Mouse (Mus musculus): Measurements from ENCODE around the gene Gabrg3. TPM values are rescaled to one million over a fixed set of nuclear protein-coding genes. Genes with fewer than 3 reads are reported as not detected.

Gene Gabrg3
- 0.36 and 0.47 TPM in 2 replicates for polyA plus RNA-seq (2016; fragmentation: Nextera tagmentation; extraction: Ambion mirVana)

DNA sequence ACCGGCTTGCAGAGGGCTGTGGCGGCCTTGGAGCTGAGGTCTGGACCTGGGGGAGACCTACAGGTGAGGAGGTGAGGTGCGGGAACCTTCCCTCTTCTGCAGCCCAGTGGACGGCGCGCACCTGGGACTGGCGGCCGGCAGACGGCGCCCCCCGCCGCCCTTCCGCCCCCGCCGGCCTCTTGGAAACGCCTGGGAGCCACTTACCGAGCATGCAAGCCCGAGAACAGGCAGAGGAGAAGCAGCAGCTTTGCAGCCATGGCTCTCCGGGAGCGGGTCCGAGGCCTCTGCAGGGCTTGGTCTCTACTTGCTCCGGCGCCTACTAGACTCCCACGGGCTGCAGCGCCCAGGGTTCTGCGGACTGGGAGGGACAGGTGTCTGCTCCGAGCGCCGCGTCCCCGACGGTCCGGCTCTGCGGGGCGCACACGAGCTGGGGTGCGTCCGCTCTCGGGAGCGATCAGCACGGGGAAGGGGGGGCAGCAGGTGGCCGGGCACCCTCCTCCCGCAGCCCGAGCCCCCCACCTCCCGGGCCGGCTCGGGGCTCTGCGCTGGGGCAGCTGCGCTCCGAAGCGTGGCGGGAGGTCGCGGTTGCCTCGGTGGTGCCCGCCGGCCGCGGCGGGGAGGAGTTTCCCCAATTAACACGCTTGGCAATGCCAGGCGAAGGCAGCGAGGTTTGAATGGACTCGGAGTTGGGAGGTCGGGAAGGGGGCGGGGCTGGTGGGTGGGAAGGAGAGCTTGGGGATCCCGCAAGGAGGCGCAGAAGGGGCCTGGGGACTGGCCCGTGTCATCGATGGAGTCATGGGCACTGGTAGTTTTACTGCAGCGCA lies at the start of gene Gabrg3:
TSS of gene Gabrg3 (minus strand) at position 672 of the 824 bp plus-strand sequence.
- under 1% methylated on average over 55 of the region's 71 CpGs for WGBS
- Histone ChIP-seq H3K9me3 (no peaks in the 10 kb centered on the region), H3K36me3 (no peaks in the 10 kb centered on the region), H3K9ac (replicated peaks) (peak within 1 kb of the TSS; percentile 65), H3K4me3 (peak within 1 kb of the TSS; percentile 69), H3K4me2 (replicated peaks) (peak within 1 kb of the TSS; percentile 98), H3K4me1 (peaks cover 10% of the 10 kb centered on the region; the same call in 1 of the 2 replicates), H3K27me3 (peaks cover 35% of the 10 kb centered on the region), H3K27ac (replicated peaks) (no peak within 1 kb of the TSS)
- ATAC-seq (ENCODE audit: low FRiP score, low read depth) = peak; percentile 81

DNA sequence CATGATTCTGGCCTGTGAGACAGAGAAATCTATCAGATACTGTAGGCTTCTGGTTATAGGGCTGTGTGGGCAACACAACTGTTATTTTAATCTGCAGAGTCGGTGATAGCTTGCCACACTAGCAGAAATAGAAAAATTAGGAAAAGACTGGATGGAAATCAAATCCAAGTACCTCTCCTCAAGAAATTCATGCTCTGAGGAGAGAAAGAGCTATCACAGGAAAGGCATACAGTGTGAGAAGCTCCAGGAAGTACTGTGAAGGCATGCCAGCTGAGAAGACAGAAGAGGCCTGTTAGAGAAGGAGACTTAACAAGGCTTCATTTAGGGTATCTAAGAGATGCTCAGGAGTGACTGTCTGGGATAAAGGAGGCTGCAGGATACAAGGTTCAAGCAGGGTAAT lies 35.7 kb upstream of the Gabrg3 start:
- Histone ChIP-seq H3K27ac (replicated peaks) (no peak overlapping the region), H3K27me3 (no peaks in the 10 kb centered on the region), H3K9me3 (no peaks in the 10 kb centered on the region), H3K9ac (replicated peaks) (no peak overlapping the region), H3K4me1 (no peaks in the 10 kb centered on the region), H3K4me2 (replicated peaks) (no peak overlapping the region), H3K4me3 (no peak overlapping the region), H3K36me3 (no peaks in the 10 kb centered on the region)
- ATAC-seq (ENCODE audit: low FRiP score, low read depth) = no peak
- 86% methylated on average over 1 of the region's 1 CpGs for WGBS

DNA sequence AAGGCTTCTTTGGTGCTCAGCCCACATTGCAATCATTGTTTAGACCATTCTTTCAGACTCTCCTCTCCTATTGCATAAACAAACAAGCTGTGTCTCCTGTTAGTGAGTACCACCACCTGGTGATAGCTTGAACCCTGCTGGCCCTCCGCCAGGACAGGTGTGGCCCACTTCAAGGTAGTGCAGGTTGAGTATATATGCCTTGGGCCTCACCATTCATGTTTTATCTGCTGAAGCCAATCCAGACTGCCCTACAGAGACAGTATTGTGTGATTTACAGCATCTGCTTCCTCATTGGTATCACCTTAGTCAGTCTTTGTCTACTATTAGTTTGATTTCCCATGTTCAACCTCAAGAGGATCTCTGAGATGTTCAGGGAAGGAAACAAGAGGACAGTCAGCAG lies 34.1 kb upstream of the Gabrg3 start:
- H3K9me3 ChIP-seq = no peaks in the 10 kb centered on the region
- H3K36me3 ChIP-seq = no peaks in the 10 kb centered on the region
- no peak overlapping the region for H3K4me2 ChIP-seq (replicated peaks)
- H3K4me1 ChIP-seq = no peaks in the 10 kb centered on the region
- H3K9ac ChIP-seq (replicated peaks) = no peak overlapping the region
- H3K27ac ChIP-seq (replicated peaks) = no peak overlapping the region
- no peak for ATAC-seq (ENCODE audit: low FRiP score, low read depth)
- WGBS = 94% methylated on average over 1 of the region's 1 CpGs
- no peaks in the 10 kb centered on the region for H3K27me3 ChIP-seq
- H3K4me3 ChIP-seq = no peak overlapping the region

DNA sequence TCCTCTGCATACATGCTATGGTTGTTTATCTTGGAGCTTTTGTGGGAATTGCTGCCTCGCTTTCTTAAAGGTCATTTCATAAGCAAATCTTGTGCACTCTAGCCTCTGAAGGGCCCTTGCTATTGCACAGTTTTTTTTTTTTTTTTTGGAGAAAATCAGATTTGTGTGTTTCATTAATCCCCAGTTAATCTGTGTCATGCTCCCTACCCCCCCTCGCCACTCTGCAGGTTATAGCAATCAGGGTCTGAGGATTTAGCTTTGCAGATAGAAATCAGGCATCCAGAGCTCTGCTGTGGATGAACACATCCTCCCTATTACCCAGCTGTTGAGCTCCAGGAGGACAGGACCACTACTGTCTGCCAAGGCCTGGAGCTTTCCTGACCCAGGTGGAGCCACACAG lies 32.4 kb upstream of the Gabrg3 start, which contains the start of gene Gabrb3:
TSS of gene Gabrb3 (plus strand) at position 301 of the 400 bp plus-strand sequence.
- Histone ChIP-seq H3K9ac (replicated peaks) (no peak within 1 kb of the TSS), H3K36me3 (no peaks in the 10 kb centered on the region), H3K27me3 (no peaks in the 10 kb centered on the region), H3K4me2 (replicated peaks) (no peak within 1 kb of the TSS), H3K4me3 (no peak within 1 kb of the TSS), H3K27ac (replicated peaks) (no peak within 1 kb of the TSS), H3K9me3 (no peaks in the 10 kb centered on the region), H3K4me1 (no peaks in the 10 kb centered on the region)
- WGBS = 62% methylated on average over 2 of the region's 2 CpGs
- ATAC-seq (ENCODE audit: low FRiP score, low read depth) = no peak

DNA sequence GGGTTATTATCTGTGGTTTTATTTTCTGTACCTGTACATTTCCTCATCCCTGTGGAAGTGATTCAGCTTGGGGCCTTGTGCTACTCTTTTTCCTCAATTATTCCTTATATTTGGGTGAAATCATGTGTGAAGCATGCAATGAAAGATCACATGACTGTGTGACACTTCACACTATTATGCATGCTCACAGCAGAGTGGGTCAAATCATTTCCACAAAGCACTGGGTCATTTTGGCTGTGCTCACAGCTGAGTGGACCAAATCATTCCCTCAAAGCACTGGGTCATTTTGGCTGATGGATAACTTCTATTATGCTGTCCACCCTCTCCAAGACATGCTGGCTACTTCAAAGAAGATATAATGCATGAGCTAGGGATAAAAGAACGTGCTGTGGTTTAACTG lies 25.9 kb upstream of the Gabrg3 start:
- Histone ChIP-seq H3K27me3 (no peaks in the 10 kb centered on the region), H3K4me2 (replicated peaks) (no peak overlapping the region), H3K36me3 (no peaks in the 10 kb centered on the region), H3K9ac (replicated peaks) (no peak overlapping the region), H3K4me1 (no peaks in the 10 kb centered on the region), H3K9me3 (no peaks in the 10 kb centered on the region), H3K27ac (replicated peaks) (no peak overlapping the region), H3K4me3 (no peak overlapping the region)
- no peak for ATAC-seq (ENCODE audit: low FRiP score, low read depth)
- 38% methylated on average over 1 of the region's 1 CpGs for WGBS

DNA sequence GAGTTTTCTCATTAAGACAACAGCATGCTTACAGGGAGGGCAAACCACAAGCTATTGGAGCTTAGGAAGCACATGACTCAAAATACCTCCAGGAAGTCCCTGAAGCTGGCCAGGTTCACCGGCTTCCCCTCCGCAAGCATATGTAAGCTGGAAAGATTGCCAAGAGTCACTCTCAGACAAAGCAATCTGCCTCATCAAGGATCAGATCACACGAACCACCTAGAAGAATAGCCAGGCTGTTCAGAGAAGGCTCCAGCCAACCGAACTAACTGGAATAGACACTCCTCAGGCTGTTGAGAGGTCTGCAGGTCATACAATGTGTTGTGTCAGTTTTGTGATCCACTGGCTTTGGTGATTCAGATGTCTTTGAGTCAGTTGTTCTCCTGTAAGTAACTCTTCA lies 24.2 kb upstream of the Gabrg3 start:
- 88% methylated on average over 4 of the region's 4 CpGs for WGBS

DNA sequence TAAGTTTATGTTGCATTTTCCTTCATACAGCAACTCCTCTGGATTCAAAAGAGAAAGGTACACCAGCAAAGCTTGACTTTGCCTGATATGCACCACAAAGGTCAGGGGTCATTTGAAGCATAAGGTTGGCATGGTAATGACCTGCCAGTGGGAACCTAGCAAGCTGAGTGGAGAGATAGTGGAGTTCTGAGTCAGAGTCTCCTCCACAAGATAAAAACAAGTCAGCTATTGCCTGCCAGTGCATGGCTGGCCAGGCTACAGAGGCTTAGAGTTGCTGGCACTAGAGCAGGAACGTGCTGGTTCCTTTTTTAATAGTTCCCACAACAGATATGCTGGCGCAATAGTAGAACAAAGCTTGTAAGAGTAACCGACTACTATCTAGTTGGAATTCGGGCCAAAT lies 6.6 kb upstream of the Gabrg3 start:
- Histone ChIP-seq H3K36me3 (no peaks in the 10 kb centered on the region), H3K27me3 (no peaks in the 10 kb centered on the region), H3K4me1 (0 out of 2 replicates have a peak, but pooled peaks cover 2% of the 10 kb centered on the region), H3K4me3 (no peak overlapping the region), H3K27ac (replicated peaks) (no peak overlapping the region), H3K9ac (replicated peaks) (no peak overlapping the region), H3K9me3 (no peaks in the 10 kb centered on the region), H3K4me2 (replicated peaks) (no peak overlapping the region)
- 91% methylated on average over 4 of the region's 4 CpGs for WGBS
- ATAC-seq (ENCODE audit: low FRiP score, low read depth) = no peak

More for the DNA sequence above, 24.2 kb upstream of the Gabrg3 start:
- H3K36me3 ChIP-seq = no peaks in the 10 kb centered on the region
- no peak for ATAC-seq (ENCODE audit: low FRiP score, low read depth)
- no peak overlapping the region for H3K4me3 ChIP-seq
- H3K4me1 ChIP-seq = no peaks in the 10 kb centered on the region
- H3K27ac ChIP-seq (replicated peaks) = no peak overlapping the region
- H3K9me3 ChIP-seq = no peaks in the 10 kb centered on the region
- no peaks in the 10 kb centered on the region for H3K27me3 ChIP-seq
- no peak overlapping the region for H3K4me2 ChIP-seq (replicated peaks)
- no peak overlapping the region for H3K9ac ChIP-seq (replicated peaks)

DNA sequence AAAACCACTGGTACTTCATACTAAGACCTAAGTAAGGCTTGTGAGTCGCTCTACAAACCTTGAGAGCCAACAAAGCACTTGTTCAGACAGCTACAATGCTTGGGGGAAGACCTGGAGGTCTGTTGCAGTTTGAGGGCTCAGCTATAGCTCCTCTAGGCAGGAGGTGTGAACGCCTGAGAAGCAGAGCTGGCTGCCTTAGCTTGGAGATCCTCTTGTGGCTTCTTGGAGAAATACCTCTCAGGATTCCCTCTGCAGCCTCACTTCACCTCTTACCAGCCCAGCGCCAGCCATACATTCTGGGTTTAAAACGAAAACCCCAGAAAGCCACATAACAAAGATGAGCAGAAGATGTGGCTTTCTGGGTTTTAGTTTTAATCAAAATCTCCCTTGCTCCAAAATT lies 3.1 kb upstream of the Gabrg3 start:
- WGBS = 46% methylated on average over 4 of the region's 4 CpGs
- Histone ChIP-seq H3K9me3 (no peaks in the 10 kb centered on the region), H3K4me2 (replicated peaks) (no peak overlapping the region), H3K9ac (replicated peaks) (no peak overlapping the region), H3K4me1 (peaks cover 10% of the 10 kb centered on the region; the same call in 1 of the 2 replicates), H3K36me3 (no peaks in the 10 kb centered on the region), H3K27me3 (peaks cover 28% of the 10 kb centered on the region), H3K4me3 (no peak overlapping the region), H3K27ac (replicated peaks) (no peak overlapping the region)
- no peak for ATAC-seq (ENCODE audit: low FRiP score, low read depth)

DNA sequence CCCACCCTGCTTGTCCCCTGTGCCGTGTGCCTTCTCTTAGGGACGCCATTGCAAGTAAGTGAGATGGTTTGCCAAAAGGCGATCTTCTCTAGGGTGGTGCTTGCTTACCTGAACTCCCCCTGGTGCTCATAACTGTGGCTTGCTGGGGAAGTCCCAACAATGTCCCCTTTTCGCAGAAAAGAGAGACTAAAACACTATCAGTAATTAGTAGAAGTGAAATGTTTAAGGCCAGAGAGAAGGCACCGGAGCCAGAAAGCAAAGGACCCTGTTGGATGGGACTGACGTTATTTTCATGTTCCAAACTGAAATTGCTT lies 310 bp upstream of the Gabrg3 start:
- H3K9ac ChIP-seq (replicated peaks) = peak overlapping the region; percentile 65; the same call in 1 of the 2 replicates
- H3K9me3 ChIP-seq = no peaks in the 10 kb centered on the region
- H3K36me3 ChIP-seq = no peaks in the 10 kb centered on the region
- ATAC-seq (ENCODE audit: low FRiP score, low read depth) = no peak
- 22% methylated on average over 6 of the region's 6 CpGs for WGBS
- H3K4me3 ChIP-seq = peak overlapping the region; percentile 69
- H3K27ac ChIP-seq (replicated peaks) = no peak overlapping the region
- peaks cover 35% of the 10 kb centered on the region for H3K27me3 ChIP-seq
- peak overlapping the region; percentile 98 for H3K4me2 ChIP-seq (replicated peaks)
- H3K4me1 ChIP-seq = peaks cover 10% of the 10 kb centered on the region; the same call in 1 of the 2 replicates

DNA sequence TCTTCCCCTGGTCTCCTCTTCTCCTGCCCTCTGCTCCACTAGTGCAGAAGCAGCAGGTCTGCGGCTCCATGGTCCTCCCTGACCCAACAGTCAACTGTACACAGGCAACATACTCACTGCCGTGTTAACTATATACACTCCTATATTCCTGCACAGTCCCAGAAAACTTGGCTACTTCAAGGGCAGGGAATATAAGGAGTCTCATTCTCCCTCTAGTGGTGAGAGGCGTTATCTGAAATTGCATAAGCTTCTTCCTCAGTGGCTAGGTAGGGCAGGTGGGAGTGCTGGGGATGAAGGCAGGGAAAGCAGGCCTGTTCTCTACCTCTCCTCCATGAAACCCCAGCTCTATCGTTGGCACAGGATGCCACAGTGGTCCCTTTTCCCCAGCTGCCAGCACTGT lies 2.9 kb downstream of the Gabrg3 start:
- H3K27ac ChIP-seq (replicated peaks) = no peak overlapping the region
- H3K4me2 ChIP-seq (replicated peaks) = no peak overlapping the region
- peaks cover 9% of the 10 kb centered on the region; the same call in 1 of the 2 replicates for H3K4me1 ChIP-seq
- no peak overlapping the region for H3K9ac ChIP-seq (replicated peaks)
- ATAC-seq (ENCODE audit: low FRiP score, low read depth) = peak; percentile 36
- H3K27me3 ChIP-seq = peaks cover 35% of the 10 kb centered on the region
- no peaks in the 10 kb centered on the region for H3K9me3 ChIP-seq
- no peaks in the 10 kb centered on the region for H3K36me3 ChIP-seq
- 34% methylated on average over 4 of the region's 4 CpGs for WGBS
- no peak overlapping the region for H3K4me3 ChIP-seq

DNA sequence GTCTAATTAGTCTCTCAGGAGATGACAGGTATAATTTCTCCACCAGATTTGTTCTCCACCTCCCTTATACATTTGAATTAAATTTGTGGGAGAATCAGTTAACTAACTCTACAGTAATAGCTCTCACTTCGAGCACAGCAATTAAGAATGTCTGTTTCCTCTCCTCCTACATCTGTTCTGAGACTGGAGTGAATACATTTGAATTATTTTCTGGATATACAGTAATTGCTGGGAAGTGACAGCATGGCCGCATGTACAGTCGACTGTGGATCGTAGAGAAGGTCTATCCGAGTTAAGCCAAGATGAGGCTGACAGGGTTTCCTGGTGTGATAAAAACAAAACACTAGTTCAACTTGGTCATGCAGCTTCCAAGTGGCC lies 21.0 kb downstream of the Gabrg3 start:
- Histone ChIP-seq H3K27ac (replicated peaks) (no peak overlapping the region), H3K9ac (replicated peaks) (no peak overlapping the region), H3K27me3 (no peaks in the 10 kb centered on the region), H3K4me2 (replicated peaks) (no peak overlapping the region), H3K4me3 (no peak overlapping the region), H3K9me3 (no peaks in the 10 kb centered on the region), H3K4me1 (no peaks in the 10 kb centered on the region; the same call in 1 of the 2 replicates), H3K36me3 (no peaks in the 10 kb centered on the region)
- WGBS = 90% methylated on average over 5 of the region's 5 CpGs
- no peak for ATAC-seq (ENCODE audit: low FRiP score, low read depth)

DNA sequence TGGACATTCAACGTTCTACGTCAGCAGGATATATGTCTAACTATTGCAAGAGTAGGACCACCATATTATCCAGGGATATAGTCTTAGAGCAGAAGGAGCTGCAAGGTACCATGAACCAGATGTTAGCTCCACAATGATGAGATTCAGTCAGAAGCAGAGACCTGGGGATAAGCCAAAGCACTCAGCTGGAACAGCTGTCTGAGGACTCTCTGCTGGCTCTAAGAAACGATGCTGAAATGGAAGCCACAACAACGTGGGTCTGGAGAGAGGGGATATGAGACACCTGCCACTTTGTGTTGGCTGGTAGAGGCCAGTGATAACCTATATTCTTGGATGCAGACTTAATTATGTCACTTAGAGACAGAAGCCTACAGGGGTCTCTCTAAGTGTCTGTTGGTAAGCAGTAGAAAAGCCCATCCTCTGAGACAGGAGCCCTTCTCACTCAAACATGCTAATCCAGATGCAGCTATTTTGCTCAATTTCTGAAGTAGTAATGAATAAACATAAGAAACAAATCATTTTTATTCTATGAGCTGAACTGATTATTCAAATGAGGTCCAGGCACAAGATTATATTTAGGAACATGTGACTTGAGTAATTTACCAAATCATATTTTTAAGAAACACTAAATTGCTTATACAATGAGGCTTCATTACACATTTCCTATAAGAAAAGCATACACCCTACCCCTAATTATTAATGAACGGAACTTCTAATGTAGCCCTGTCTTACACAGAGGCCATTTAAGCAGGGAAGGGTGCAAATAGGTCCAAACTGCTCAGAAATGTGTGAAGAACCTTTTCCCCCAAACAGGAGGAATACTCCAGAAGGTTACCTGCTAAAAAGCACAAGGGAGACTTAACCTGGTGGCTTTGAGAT lies 21.6 kb downstream of the Gabrg3 start:
- Histone ChIP-seq H3K36me3 (no peaks in the 10 kb centered on the region), H3K4me1 (no peaks in the 10 kb centered on the region; the same call in 1 of the 2 replicates), H3K4me2 (replicated peaks) (no peak overlapping the region), H3K27ac (replicated peaks) (no peak overlapping the region), H3K9me3 (no peaks in the 10 kb centered on the region), H3K9ac (replicated peaks) (no peak overlapping the region), H3K4me3 (no peak overlapping the region), H3K27me3 (no peaks in the 10 kb centered on the region)
- 75% methylated on average over 5 of the region's 5 CpGs for WGBS
- ATAC-seq (ENCODE audit: low FRiP score, low read depth) = no peak
